Mouse (Mus musculus): ENCODE data around the gene Flrt1. TPM values are rescaled to one million over a fixed set of nuclear protein-coding genes. Genes with fewer than 3 reads are reported as not detected.
A peak's percentile ranks its signal among the peaks of the same experiment; 100 is the strongest.

Flrt1 gene
- polyA plus RNA-seq (2015; fragmentation: Nextera tagmentation; extraction: Ambion mirVana): 0.17 TPM in 2 replicates

DNA sequence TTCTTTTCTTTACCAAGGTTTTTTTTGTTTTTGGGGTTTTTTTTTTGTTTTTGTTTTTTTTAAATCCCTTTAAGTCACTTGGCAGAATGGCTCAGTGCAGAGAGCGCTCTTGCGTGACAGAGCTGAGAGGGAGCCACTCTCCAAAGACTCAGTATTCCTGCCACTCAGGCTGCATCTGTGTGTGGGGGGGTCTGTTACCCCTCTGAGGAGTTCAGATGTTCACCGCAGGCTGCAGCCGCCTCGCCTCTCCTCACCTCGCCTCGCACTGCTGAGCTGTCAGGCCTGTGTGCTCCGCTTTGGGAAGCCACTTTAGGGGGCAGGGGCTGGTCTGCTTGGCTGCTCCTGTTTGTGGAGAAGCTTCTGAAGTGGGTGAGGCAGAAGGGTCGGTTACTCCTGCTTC lies at the start of gene Flrt1:
Gene Flrt1, minus strand, starts transcription at position 186 of the 400 bp plus-strand sequence.
- WGBS (ENCODE audit: insufficient replicate concordance): 70% methylated on average over 9 of the region's 9 CpGs
- no peaks in the 10 kb centered on the region for H3K9me3 ChIP-seq (replicated peaks)
- no peaks in the 10 kb centered on the region for H3K36me3 ChIP-seq (replicated peaks)
- H3K27me3 ChIP-seq: no peaks in the 10 kb centered on the region
- H3K4me1 ChIP-seq (replicated peaks): peaks cover 11% of the 10 kb centered on the region
- no peak within 1 kb of the TSS for H3K9ac ChIP-seq
- H3K27ac ChIP-seq (replicated peaks): no peak within 1 kb of the TSS
- no peak within 1 kb of the TSS for H3K4me3 ChIP-seq (replicated peaks)
- ATAC-seq (ENCODE audit: insufficient read depth): no peak
- no peak within 1 kb of the TSS for H3K4me2 ChIP-seq

GRCm38 (mm10) chr19:7155196-7155595 lies 49.7 kb upstream of the Flrt1 start:
- no peak overlapping the region for H3K4me3 ChIP-seq (replicated peaks)
- no peak overlapping the region for H3K27ac ChIP-seq (replicated peaks)
- H3K4me2 ChIP-seq: no peak overlapping the region
- no peak for ATAC-seq (ENCODE audit: insufficient read depth)
- H3K9ac ChIP-seq: no peak overlapping the region
- peaks cover 8% of the 10 kb centered on the region; the same call in 1 of the 2 replicates for H3K4me1 ChIP-seq (replicated peaks)
- H3K36me3 ChIP-seq (replicated peaks): no peaks in the 10 kb centered on the region
- peaks cover 64% of the 10 kb centered on the region for H3K27me3 ChIP-seq
- 64% methylated on average over 6 of the region's 6 CpGs for WGBS (ENCODE audit: insufficient replicate concordance)
- H3K9me3 ChIP-seq (replicated peaks): no peaks in the 10 kb centered on the region

- 20% methylated on average over 7 of the region's 7 CpGs for WGBS (ENCODE audit: insufficient replicate concordance)
- no peak overlapping the region for H3K9ac ChIP-seq
- H3K4me1 ChIP-seq (replicated peaks): 0 out of 2 replicates have a peak, but pooled peaks cover 6% of the 10 kb centered on the region
- no peaks in the 10 kb centered on the region for H3K36me3 ChIP-seq (replicated peaks)
- no peak for ATAC-seq (ENCODE audit: insufficient read depth)
- H3K9me3 ChIP-seq (replicated peaks): no peaks in the 10 kb centered on the region
- H3K27me3 ChIP-seq: peaks cover 61% of the 10 kb centered on the region
- no peak overlapping the region for H3K4me3 ChIP-seq (replicated peaks)
- no peak overlapping the region for H3K27ac ChIP-seq (replicated peaks)
- no peak overlapping the region for H3K4me2 ChIP-seq
These were observed 47.7 kb upstream of the Flrt1 start for GRCm38 (mm10) chr19:7153232-7153631.

DNA sequence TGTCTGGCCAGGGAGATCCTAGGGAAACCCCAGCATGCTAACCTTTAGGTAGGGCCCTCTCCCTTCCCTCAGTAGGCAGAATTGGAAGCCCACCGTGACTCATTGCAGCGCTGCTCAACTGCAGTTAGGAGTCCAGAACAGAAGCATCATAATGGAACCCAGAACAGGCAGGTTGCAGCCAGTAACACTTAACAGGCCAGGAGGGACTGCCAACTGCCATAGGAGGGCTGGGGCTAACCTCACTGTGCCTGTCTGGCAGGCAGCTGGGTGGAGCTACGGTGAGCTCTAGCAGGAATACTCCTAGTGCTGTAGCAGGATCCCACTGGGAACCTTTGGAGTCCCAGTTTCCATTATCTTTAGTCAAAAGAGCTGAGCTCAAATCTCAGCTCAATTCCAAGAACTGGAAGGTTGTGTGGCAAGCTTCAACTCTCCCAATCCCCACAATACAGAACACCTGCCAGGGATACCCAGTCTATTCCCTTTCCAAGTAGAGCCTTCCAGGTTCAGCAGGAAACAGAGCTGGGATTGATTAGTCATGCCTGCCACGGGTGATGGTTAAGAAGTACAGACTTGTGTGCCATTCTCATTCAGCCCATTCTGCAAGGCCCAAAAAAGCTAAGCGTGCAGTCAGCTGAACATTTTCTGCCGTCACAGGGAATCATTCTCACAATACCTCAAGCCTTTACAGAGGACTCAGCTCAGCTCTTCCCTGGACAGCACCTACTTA lies 46.6 kb upstream of the Flrt1 start:
- Histone ChIP-seq H3K4me2 (no peak overlapping the region), H3K9ac (no peak overlapping the region), H3K4me3 (replicated peaks) (no peak overlapping the region), H3K4me1 (replicated peaks) (0 out of 2 replicates have a peak, but pooled peaks cover 6% of the 10 kb centered on the region), H3K9me3 (replicated peaks) (no peaks in the 10 kb centered on the region), H3K27ac (replicated peaks) (no peak overlapping the region), H3K36me3 (replicated peaks) (no peaks in the 10 kb centered on the region), H3K27me3 (peaks cover 62% of the 10 kb centered on the region)
- 59% methylated on average over 6 of the region's 6 CpGs for WGBS (ENCODE audit: insufficient replicate concordance)
- no peak for ATAC-seq (ENCODE audit: insufficient read depth)

DNA sequence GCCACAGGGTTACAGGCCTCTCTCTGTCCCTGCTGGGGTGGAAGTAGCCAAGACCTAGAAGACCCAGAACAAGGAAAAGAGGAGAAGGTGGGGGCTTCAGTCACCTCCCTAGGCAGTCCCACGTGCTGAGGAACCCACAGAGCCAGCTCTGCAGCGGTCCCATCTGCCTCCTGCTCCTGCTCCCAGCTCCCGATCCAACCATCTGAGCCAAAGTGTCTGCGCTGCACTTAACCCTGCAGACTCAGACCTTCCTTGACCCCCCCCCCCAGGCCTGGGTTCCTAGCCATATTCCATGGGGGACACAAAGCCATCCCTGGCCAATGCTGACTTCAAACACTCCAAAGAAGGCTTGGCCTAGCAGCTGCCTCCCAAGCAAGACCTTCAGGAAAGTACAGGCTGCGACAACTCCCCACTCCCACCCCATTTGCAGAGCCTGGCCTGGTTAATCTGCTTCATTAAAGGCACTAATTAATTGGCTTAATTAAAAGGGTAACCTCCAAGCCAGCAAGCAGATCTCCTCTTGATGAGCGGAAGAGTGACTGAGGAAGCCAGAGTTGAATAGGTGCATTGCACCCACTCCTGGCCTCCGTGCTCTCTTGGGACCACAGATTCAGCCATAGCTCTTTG lies 45.9 kb upstream of the Flrt1 start:
- Histone ChIP-seq H3K4me1 (replicated peaks) (0 out of 2 replicates have a peak, but pooled peaks cover 6% of the 10 kb centered on the region), H3K27me3 (peaks cover 69% of the 10 kb centered on the region), H3K4me2 (no peak overlapping the region), H3K27ac (replicated peaks) (no peak overlapping the region), H3K9me3 (replicated peaks) (no peaks in the 10 kb centered on the region), H3K9ac (no peak overlapping the region), H3K36me3 (replicated peaks) (no peaks in the 10 kb centered on the region), H3K4me3 (replicated peaks) (no peak overlapping the region)
- WGBS (ENCODE audit: insufficient replicate concordance): 72% methylated on average over 7 of the region's 7 CpGs
- no peak for ATAC-seq (ENCODE audit: insufficient read depth)

DNA sequence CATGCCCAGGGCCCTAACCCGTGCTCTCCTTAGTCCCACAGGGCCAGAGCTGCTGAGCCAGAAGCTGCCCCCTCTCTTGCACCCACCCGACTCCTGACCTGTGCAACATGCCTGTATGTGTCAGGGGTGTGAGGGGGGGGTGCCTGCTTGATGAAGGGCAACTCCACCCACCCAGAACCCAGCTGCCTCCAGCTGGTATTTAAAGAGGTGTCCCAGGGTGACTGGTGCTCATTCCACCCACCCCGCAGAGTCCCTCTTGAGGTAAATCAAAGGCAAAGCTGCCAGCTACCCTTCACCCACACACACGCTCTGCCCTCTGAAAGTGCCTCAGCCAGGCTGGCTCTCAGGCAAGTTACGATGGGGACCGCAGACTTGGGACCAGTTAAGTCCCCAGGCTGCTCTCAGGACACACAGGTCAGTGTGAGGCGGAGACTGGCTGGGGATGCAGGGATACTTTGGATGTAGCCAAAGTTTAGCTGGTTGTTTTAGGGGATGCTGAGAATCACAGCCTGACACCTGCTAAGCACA lies 43.7 kb upstream of the Flrt1 start:
- no peak overlapping the region for H3K27ac ChIP-seq (replicated peaks)
- H3K4me2 ChIP-seq: no peak overlapping the region
- no peak overlapping the region for H3K9ac ChIP-seq
- H3K4me3 ChIP-seq (replicated peaks): no peak overlapping the region
- H3K9me3 ChIP-seq (replicated peaks): no peaks in the 10 kb centered on the region
- H3K27me3 ChIP-seq: peaks cover 86% of the 10 kb centered on the region
- ATAC-seq (ENCODE audit: insufficient read depth): no peak
- peaks cover 8% of the 10 kb centered on the region for H3K4me1 ChIP-seq (replicated peaks)
- WGBS (ENCODE audit: insufficient replicate concordance): 63% methylated on average over 7 of the region's 7 CpGs
- no peaks in the 10 kb centered on the region for H3K36me3 ChIP-seq (replicated peaks)

DNA sequence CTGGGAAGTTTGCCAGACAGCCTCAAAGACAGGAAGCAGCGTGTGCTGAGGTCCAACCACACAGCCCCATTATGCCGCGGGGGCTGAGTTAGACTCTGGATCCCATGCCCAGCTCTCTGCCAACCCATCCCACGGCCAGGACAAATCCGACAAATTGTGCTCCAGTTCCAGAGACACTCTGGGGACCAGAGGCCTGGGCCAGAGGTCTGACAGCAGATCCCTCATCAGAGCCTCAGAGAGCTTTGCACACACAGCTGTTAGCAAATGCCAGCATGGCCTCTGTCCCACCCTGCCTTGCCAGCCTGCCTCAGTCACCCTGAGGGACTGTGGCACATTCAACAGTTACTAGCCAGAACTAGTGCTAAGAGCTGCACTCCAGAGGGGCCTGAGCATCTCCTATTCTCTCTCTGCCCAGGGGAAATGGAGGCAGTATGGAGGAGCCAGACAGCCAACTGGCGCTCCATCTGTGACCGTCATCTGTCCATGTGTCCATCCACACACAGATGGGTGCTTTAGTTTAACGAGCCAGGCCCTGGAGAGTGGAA lies 43.1 kb upstream of the Flrt1 start:
- WGBS (ENCODE audit: insufficient replicate concordance): 52% methylated on average over 8 of the region's 8 CpGs
- no peak for ATAC-seq (ENCODE audit: insufficient read depth)

DNA sequence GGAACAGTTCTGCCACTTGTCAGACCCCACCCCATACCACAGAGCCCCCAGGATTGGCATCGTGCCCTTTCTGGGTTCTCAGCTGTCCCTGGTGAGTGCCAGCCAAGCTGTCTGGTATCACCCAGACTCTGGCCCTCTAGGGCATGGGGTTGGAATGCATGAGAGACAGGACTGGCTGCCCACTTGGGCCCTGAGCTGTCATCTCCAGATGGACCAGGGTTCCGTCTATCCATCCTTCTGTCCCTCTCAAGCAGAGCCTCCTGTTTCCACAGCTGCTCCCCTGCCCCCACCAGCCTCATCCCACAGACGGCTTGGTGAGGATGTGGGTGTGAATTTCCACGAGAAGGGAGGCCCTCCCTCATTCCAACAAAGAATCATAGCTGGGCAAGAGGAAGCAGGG lies 42.6 kb upstream of the Flrt1 start:
- Histone ChIP-seq H3K27me3 (peaks cover 86% of the 10 kb centered on the region), H3K4me3 (replicated peaks) (no peak overlapping the region), H3K4me1 (replicated peaks) (peaks cover 15% of the 10 kb centered on the region), H3K27ac (replicated peaks) (no peak overlapping the region), H3K9ac (no peak overlapping the region), H3K9me3 (replicated peaks) (no peaks in the 10 kb centered on the region), H3K4me2 (no peak overlapping the region), H3K36me3 (replicated peaks) (no peaks in the 10 kb centered on the region)
- WGBS (ENCODE audit: insufficient replicate concordance): 31% methylated on average over 4 of the region's 4 CpGs
- ATAC-seq (ENCODE audit: insufficient read depth): no peak

More for the DNA sequence above, 43.1 kb upstream of the Flrt1 start:
- Histone ChIP-seq H3K27me3 (peaks cover 86% of the 10 kb centered on the region), H3K9ac (no peak overlapping the region), H3K4me3 (replicated peaks) (no peak overlapping the region), H3K9me3 (replicated peaks) (no peaks in the 10 kb centered on the region), H3K4me1 (replicated peaks) (peaks cover 14% of the 10 kb centered on the region), H3K4me2 (no peak overlapping the region), H3K27ac (replicated peaks) (no peak overlapping the region), H3K36me3 (replicated peaks) (no peaks in the 10 kb centered on the region)

DNA sequence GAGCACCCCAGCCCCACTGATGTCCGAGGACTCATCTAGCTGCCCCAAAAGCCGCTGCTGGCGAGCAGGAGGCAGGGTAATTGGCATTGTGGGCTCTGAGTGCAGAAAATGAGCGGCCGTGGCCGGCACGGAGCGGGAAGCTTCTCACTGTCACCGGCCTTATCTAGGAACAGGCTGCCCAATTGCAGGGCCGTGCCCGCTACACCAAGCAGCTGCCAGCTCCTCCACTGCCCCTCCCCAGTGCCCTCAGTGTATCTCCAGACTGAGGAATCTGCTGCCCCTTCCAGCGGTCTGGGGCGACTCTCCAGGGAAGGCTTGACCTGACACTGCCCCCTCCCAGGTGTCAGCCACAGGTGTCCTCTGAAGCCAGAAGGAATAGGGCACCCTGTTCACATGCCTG lies 40.8 kb upstream of the Flrt1 start:
- peaks cover 90% of the 10 kb centered on the region for H3K27me3 ChIP-seq
- no peak for ATAC-seq (ENCODE audit: insufficient read depth)
- no peak overlapping the region for H3K4me2 ChIP-seq
- no peaks in the 10 kb centered on the region for H3K36me3 ChIP-seq (replicated peaks)
- no peaks in the 10 kb centered on the region for H3K9me3 ChIP-seq (replicated peaks)
- no peak overlapping the region for H3K9ac ChIP-seq
- no peak overlapping the region for H3K27ac ChIP-seq (replicated peaks)
- 65% methylated on average over 13 of the region's 13 CpGs for WGBS (ENCODE audit: insufficient replicate concordance)
- peaks cover 12% of the 10 kb centered on the region for H3K4me1 ChIP-seq (replicated peaks)
- no peak overlapping the region for H3K4me3 ChIP-seq (replicated peaks)

- Histone ChIP-seq H3K9me3 (replicated peaks) (no peaks in the 10 kb centered on the region), H3K9ac (no peak overlapping the region), H3K4me2 (peak overlapping the region; percentile 70), H3K36me3 (replicated peaks) (no peaks in the 10 kb centered on the region), H3K27ac (replicated peaks) (no peak overlapping the region), H3K4me3 (replicated peaks) (peak overlapping the region; percentile 36; the same call in 1 of the 2 replicates), H3K4me1 (replicated peaks) (peaks cover 12% of the 10 kb centered on the region), H3K27me3 (peaks cover 86% of the 10 kb centered on the region)
- WGBS (ENCODE audit: insufficient replicate concordance): 59% methylated on average over 3 of the region's 3 CpGs
- ATAC-seq (ENCODE audit: insufficient read depth): no peak
These were observed 38.9 kb upstream of the Flrt1 start for GRCm38 (mm10) chr19:7144458-7144857.

- Histone ChIP-seq H3K36me3 (replicated peaks) (no peaks in the 10 kb centered on the region), H3K4me2 (peak overlapping the region; percentile 70), H3K4me3 (replicated peaks) (peak overlapping the region; percentile 36), H3K9ac (peak overlapping the region; percentile 32; the same call in 1 of the 2 replicates), H3K4me1 (replicated peaks) (peaks cover 12% of the 10 kb centered on the region), H3K27ac (replicated peaks) (no peak overlapping the region), H3K27me3 (peaks cover 80% of the 10 kb centered on the region), H3K9me3 (replicated peaks) (no peaks in the 10 kb centered on the region)
- peak; percentile 47 for ATAC-seq (ENCODE audit: insufficient read depth)
- WGBS (ENCODE audit: insufficient replicate concordance): 1% methylated on average over 20 of the region's 20 CpGs
These were observed 38.3 kb upstream of the Flrt1 start for GRCm38 (mm10) chr19:7143854-7144253.

All from liver, embryonic 15.5 days (tissue).